Mouse (Mus musculus): ENCODE measurements around the gene Adh4. TPM values are rescaled to one million over a fixed set of nuclear protein-coding genes. Genes with fewer than 3 reads are reported as not detected.

Adh4 gene
- polyA plus RNA-seq, 1 experiment from 2014 or later, result not detected

DNA sequence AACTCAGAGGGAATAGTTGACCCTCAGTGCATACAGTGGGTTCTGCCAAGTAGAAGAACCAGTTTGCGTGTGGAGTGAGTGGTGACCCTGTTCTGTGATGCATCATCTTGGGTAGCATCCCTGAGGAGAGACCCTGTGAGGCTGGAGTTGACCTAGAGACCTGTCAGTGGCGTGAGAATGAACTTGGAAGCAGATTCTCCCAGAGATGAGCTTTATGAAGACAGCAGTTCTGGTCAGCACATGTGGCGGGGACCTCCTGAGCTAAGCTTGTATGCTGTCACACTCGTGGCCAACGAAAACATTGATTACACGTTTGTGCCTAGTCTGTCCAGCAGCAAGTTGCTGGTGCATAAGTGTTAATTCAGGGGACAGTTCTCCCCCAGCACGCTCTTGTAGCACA lies 9.4 kb upstream of the Adh4 start:
- no peak overlapping the region for H3K4me2 ChIP-seq (ENCODE audit: low read depth, low read length)
- no peaks in the 10 kb centered on the region for H3K36me3 ChIP-seq (ENCODE audit: control insufficient read depth, insufficient read depth, low read length)
- no peak overlapping the region for H3K9ac ChIP-seq (ENCODE audit: low read length)
- no peaks in the 10 kb centered on the region for H3K9me3 ChIP-seq (replicated peaks; ENCODE audit: control insufficient read depth, low read length)
- no peak overlapping the region for H3K4me3 ChIP-seq (replicated peaks; ENCODE audit: low read length)
- no peaks in the 10 kb centered on the region for H3K4me1 ChIP-seq (ENCODE audit: control insufficient read depth, insufficient read depth, low read length)
- H3K27ac ChIP-seq (ENCODE audit: low read length), result no peak overlapping the region
- H3K27me3 ChIP-seq (ENCODE audit: control insufficient read depth, insufficient read depth, low read length), result no peaks in the 10 kb centered on the region
- 79% methylated on average over 7 of the region's 7 CpGs for WGBS
- no peak for ATAC-seq (ENCODE audit: insufficient read depth, low FRiP score)

DNA sequence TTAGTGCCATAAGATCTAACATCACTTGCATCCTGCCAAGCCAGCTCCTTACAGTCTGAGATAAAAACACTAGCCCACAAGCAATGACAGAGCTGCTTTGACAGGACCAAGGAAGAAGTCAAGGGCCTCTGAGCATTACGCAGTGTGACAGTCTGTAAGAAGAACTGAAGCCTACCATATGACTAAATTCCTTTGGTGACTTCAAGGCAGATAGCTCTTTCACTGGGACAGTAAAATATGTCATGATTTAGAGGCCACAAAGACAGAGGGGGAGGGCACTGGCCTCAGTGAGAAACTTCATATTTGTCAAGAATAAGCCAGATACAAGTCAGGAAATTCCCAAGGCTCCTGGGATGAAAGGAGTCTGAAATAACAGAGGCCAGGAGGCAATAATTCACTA lies 7.3 kb upstream of the Adh4 start:
- 83% methylated on average over 1 of the region's 1 CpGs for WGBS
- no peak for ATAC-seq (ENCODE audit: insufficient read depth, low FRiP score)
- no peak overlapping the region for H3K9ac ChIP-seq (ENCODE audit: low read length)
- H3K36me3 ChIP-seq (ENCODE audit: control insufficient read depth, insufficient read depth, low read length), result no peaks in the 10 kb centered on the region
- H3K4me1 ChIP-seq (ENCODE audit: control insufficient read depth, insufficient read depth, low read length), result no peaks in the 10 kb centered on the region
- H3K27me3 ChIP-seq (ENCODE audit: control insufficient read depth, insufficient read depth, low read length), result no peaks in the 10 kb centered on the region
- no peak overlapping the region for H3K27ac ChIP-seq (ENCODE audit: low read length)
- no peak overlapping the region for H3K4me3 ChIP-seq (replicated peaks; ENCODE audit: low read length)
- H3K4me2 ChIP-seq (ENCODE audit: low read depth, low read length), result no peak overlapping the region
- H3K9me3 ChIP-seq (replicated peaks; ENCODE audit: control insufficient read depth, low read length), result no peaks in the 10 kb centered on the region

DNA sequence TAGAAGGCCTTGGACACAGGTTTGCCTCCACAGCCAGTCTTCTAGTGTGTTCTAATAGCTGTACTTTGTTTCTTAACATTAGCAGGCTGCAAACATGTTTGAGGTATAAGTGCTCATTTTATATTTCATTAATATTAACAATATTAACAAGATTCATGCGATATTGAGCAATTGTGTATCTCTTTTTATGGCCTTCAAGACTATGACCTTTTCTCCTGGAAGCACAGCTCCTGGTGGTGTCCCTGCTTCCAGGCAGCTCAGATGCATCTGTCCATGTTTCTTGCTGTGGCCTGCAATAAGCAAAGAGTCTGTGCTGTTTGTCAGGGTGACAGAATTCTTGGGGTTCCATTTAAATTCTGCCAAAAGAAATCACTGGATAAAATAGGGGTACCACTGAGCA lies 5.7 kb upstream of the Adh4 start:
- Histone ChIP-seq H3K4me2 (ENCODE audit: low read depth, low read length) (no peak overlapping the region), H3K27me3 (ENCODE audit: control insufficient read depth, insufficient read depth, low read length) (no peaks in the 10 kb centered on the region), H3K36me3 (ENCODE audit: control insufficient read depth, insufficient read depth, low read length) (no peaks in the 10 kb centered on the region), H3K4me3 (replicated peaks; ENCODE audit: low read length) (no peak overlapping the region), H3K9me3 (replicated peaks; ENCODE audit: control insufficient read depth, low read length) (no peaks in the 10 kb centered on the region), H3K4me1 (ENCODE audit: control insufficient read depth, insufficient read depth, low read length) (no peaks in the 10 kb centered on the region), H3K9ac (ENCODE audit: low read length) (no peak overlapping the region), H3K27ac (ENCODE audit: low read length) (no peak overlapping the region)
- 72% methylated on average over 1 of the region's 1 CpGs for WGBS
- no peak for ATAC-seq (ENCODE audit: insufficient read depth, low FRiP score)

DNA sequence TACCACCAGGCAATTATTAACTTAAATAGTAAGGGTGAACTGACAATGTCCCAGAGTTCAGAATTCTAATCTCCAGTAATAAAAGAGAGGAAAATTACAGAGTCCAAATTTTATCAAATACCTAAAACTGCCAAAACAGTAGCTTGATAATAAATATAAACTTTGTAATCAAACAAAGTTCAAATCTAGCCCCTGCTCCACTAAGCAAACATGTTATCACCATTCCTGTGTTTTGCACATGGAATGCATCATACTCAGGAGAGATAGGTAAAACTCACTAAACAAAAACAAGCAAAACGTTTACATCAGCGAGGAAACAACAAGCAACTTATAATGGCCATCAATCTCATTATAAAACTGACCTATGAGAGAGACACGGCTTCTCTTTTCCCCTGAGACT lies 5.1 kb upstream of the Adh4 start:
- ATAC-seq (ENCODE audit: insufficient read depth, low FRiP score), result no peak
- no peaks in the 10 kb centered on the region for H3K9me3 ChIP-seq (replicated peaks; ENCODE audit: control insufficient read depth, low read length)
- 69% methylated on average over 3 of the region's 3 CpGs for WGBS

DNA sequence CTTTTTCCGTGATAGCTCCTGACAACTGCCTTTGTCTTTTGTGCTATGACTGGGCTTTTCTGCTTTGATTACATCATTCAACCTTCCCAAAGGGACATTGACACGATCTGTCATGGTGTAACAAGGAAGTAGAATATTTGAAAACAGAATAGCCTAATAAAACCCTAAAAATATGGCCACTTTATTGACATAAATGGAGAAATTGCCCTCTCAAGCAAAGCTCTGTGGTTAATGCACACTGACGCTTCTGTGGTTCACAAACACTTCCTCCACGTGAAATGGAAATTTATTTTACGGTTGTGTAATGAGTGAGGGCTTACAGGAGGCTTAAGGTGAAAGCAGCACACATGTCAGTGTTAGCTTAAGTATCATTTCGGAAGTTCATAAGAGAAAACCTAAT lies 4.1 kb downstream of the Adh4 start:
- no peak overlapping the region for H3K9ac ChIP-seq (ENCODE audit: low read length)
- no peaks in the 10 kb centered on the region for H3K27me3 ChIP-seq (ENCODE audit: control insufficient read depth, insufficient read depth, low read length)
- no peak for ATAC-seq (ENCODE audit: insufficient read depth, low FRiP score)
- H3K27ac ChIP-seq (ENCODE audit: low read length), result no peak overlapping the region
- H3K4me3 ChIP-seq (replicated peaks; ENCODE audit: low read length), result no peak overlapping the region
- no peaks in the 10 kb centered on the region for H3K9me3 ChIP-seq (replicated peaks; ENCODE audit: control insufficient read depth, low read length)
- no peaks in the 10 kb centered on the region for H3K36me3 ChIP-seq (ENCODE audit: control insufficient read depth, insufficient read depth, low read length)
- H3K4me1 ChIP-seq (ENCODE audit: control insufficient read depth, insufficient read depth, low read length), result no peaks in the 10 kb centered on the region
- H3K4me2 ChIP-seq (ENCODE audit: low read depth, low read length), result no peak overlapping the region
- 58% methylated on average over 6 of the region's 6 CpGs for WGBS

More for the DNA sequence above, 5.1 kb upstream of the Adh4 start:
- Histone ChIP-seq H3K36me3 (ENCODE audit: control insufficient read depth, insufficient read depth, low read length) (no peaks in the 10 kb centered on the region), H3K27ac (ENCODE audit: low read length) (no peak overlapping the region), H3K4me2 (ENCODE audit: low read depth, low read length) (no peak overlapping the region), H3K4me1 (ENCODE audit: control insufficient read depth, insufficient read depth, low read length) (no peaks in the 10 kb centered on the region), H3K27me3 (ENCODE audit: control insufficient read depth, insufficient read depth, low read length) (no peaks in the 10 kb centered on the region), H3K4me3 (replicated peaks; ENCODE audit: low read length) (no peak overlapping the region), H3K9ac (ENCODE audit: low read length) (no peak overlapping the region)

DNA sequence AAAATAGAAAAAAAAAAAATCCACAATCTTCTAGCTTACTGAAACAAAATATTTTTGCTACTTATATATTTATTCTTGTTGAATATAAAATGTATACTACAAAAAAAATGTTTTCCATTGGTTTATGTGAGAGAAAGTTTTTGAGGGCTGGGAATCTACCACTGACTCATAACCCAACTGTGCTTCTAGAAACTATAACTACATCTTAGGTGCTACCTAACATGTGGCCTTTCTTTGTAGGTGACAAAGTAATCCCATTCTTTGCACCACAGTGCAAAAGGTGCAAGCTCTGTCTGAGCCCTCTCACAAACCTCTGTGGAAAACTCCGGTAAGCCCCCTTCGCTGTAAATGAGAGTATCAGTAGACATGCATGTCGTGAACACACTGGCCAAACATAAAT lies 5.1 kb downstream of the Adh4 start:
- H3K4me3 ChIP-seq (replicated peaks; ENCODE audit: low read length), result no peak overlapping the region
- no peaks in the 10 kb centered on the region for H3K27me3 ChIP-seq (ENCODE audit: control insufficient read depth, insufficient read depth, low read length)
- no peak for ATAC-seq (ENCODE audit: insufficient read depth, low FRiP score)
- H3K27ac ChIP-seq (ENCODE audit: low read length), result no peak overlapping the region
- H3K9me3 ChIP-seq (replicated peaks; ENCODE audit: control insufficient read depth, low read length), result no peaks in the 10 kb centered on the region
- no peaks in the 10 kb centered on the region for H3K36me3 ChIP-seq (ENCODE audit: control insufficient read depth, insufficient read depth, low read length)
- 93% methylated on average over 3 of the region's 3 CpGs for WGBS
- H3K4me2 ChIP-seq (ENCODE audit: low read depth, low read length), result no peak overlapping the region
- no peak overlapping the region for H3K9ac ChIP-seq (ENCODE audit: low read length)
- H3K4me1 ChIP-seq (ENCODE audit: control insufficient read depth, insufficient read depth, low read length), result no peaks in the 10 kb centered on the region

DNA sequence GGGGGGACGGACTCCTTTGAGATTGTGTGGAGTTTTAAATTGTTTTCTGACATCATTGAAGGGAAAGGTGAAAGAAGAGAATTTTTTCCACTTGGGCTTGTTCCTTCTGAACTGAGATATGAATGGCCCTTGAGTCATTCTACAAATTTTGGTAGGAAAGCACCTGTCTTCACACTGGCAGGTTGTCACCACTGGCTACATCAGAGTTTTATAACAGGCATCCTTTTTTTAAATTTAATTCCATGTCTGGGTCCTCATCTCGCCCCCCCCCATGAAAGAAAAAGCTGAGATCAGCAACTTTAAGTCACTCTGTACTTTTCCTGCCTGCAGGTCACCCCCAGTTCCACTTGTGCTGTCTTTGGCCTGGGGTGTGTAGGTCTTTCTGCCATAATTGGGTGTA lies 8.4 kb downstream of the Adh4 start:
- no peak for ATAC-seq (ENCODE audit: insufficient read depth, low FRiP score)
- Histone ChIP-seq H3K9me3 (replicated peaks; ENCODE audit: control insufficient read depth, low read length) (no peaks in the 10 kb centered on the region), H3K4me3 (replicated peaks; ENCODE audit: low read length) (no peak overlapping the region), H3K36me3 (ENCODE audit: control insufficient read depth, insufficient read depth, low read length) (no peaks in the 10 kb centered on the region), H3K4me2 (ENCODE audit: low read depth, low read length) (no peak overlapping the region), H3K4me1 (ENCODE audit: control insufficient read depth, insufficient read depth, low read length) (no peaks in the 10 kb centered on the region), H3K27ac (ENCODE audit: low read length) (no peak overlapping the region), H3K27me3 (ENCODE audit: control insufficient read depth, insufficient read depth, low read length) (no peaks in the 10 kb centered on the region), H3K9ac (ENCODE audit: low read length) (no peak overlapping the region)
- WGBS, result 63% methylated on average over 2 of the region's 2 CpGs

DNA sequence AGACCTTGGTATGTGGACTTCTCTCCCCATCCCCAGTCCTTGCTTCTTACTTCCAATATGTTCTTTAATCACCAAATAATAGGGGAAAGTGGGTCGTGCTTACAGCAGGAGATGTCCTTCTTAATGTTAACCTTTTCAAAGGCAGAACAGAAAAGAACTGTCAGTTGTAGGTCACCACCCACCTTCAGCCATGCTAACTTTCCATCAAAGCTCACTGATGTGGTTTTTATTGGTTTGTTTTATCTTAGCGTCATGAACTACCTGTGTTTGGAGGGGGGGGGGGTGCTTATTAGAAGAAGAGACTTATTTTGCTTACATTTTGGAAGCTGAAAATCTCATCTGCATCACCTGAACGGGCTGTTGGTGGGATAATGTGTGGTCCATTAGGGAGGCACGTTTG lies 9.0 kb downstream of the Adh4 start:
- Histone ChIP-seq H3K9ac (ENCODE audit: low read length) (no peak overlapping the region), H3K36me3 (ENCODE audit: control insufficient read depth, insufficient read depth, low read length) (no peaks in the 10 kb centered on the region), H3K4me1 (ENCODE audit: control insufficient read depth, insufficient read depth, low read length) (no peaks in the 10 kb centered on the region), H3K27me3 (ENCODE audit: control insufficient read depth, insufficient read depth, low read length) (no peaks in the 10 kb centered on the region), H3K27ac (ENCODE audit: low read length) (no peak overlapping the region), H3K4me3 (replicated peaks; ENCODE audit: low read length) (no peak overlapping the region), H3K9me3 (replicated peaks; ENCODE audit: control insufficient read depth, low read length) (no peaks in the 10 kb centered on the region), H3K4me2 (ENCODE audit: low read depth, low read length) (no peak overlapping the region)
- WGBS, result 65% methylated on average over 4 of the region's 4 CpGs
- no peak for ATAC-seq (ENCODE audit: insufficient read depth, low FRiP score)

DNA sequence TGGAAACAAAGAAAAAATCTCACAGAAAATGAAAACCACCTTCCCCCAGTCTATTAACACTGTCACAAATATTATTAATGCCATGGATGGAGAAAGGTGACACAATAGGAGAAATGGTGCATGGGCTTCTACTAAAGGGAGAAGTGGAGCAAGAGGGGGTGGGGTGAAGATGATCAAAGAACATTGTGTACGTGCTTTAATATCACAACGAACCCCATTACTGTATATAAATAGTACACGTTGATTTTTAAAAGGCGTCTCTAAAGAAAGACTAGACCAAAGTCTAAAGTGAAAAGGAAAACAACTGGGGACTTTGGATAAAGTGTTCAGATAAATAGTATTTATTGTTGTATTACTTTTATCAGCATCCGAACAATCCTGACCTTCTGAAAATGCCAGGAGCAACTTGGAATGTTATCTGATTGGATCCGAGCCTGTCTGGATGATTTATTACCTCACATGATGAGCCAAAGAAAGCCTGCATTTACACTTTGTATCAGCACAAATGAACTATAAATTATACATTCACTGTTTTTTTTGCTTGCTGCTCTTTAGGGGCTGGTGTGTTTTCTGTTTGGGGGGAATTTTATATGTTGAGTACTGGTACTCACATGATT lies 15.2 kb downstream of the Adh4 start:
- no peak overlapping the region for H3K4me3 ChIP-seq (replicated peaks; ENCODE audit: low read length)
- no peaks in the 10 kb centered on the region for H3K27me3 ChIP-seq (ENCODE audit: control insufficient read depth, insufficient read depth, low read length)
- H3K9me3 ChIP-seq (replicated peaks; ENCODE audit: control insufficient read depth, low read length), result no peaks in the 10 kb centered on the region
- H3K27ac ChIP-seq (ENCODE audit: low read length), result no peak overlapping the region
- no peak overlapping the region for H3K9ac ChIP-seq (ENCODE audit: low read length)
- no peaks in the 10 kb centered on the region for H3K4me1 ChIP-seq (ENCODE audit: control insufficient read depth, insufficient read depth, low read length)
- ATAC-seq (ENCODE audit: insufficient read depth, low FRiP score), result no peak
- 58% methylated on average over 6 of the region's 6 CpGs for WGBS
- H3K36me3 ChIP-seq (ENCODE audit: control insufficient read depth, insufficient read depth, low read length), result no peaks in the 10 kb centered on the region
- no peak overlapping the region for H3K4me2 ChIP-seq (ENCODE audit: low read depth, low read length)

DNA sequence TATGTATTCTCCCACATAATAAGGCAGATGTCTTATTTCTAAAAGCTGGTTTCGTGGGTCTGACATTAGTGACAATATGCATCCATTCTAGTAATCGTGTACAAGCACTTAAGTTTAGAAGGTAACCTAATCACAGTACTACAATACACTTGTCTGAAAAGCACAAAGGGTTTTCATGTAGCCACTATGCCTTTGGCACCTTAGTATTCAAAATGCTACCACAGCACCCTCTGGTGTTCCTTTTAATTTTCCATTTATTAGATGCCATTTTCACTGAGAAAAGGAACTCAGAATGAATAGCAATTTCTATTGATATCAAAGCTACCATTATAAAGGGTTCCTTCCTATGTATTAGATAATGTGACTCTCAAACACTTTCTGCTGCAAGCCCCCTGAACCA lies 16.6 kb downstream of the Adh4 start:
- Histone ChIP-seq H3K4me1 (ENCODE audit: control insufficient read depth, insufficient read depth, low read length) (no peaks in the 10 kb centered on the region), H3K4me2 (ENCODE audit: low read depth, low read length) (no peak overlapping the region), H3K27me3 (ENCODE audit: control insufficient read depth, insufficient read depth, low read length) (no peaks in the 10 kb centered on the region), H3K9me3 (replicated peaks; ENCODE audit: control insufficient read depth, low read length) (0 out of 2 replicates have a peak, but pooled peaks cover 5% of the 10 kb centered on the region), H3K4me3 (replicated peaks; ENCODE audit: low read length) (no peak overlapping the region), H3K9ac (ENCODE audit: low read length) (no peak overlapping the region), H3K27ac (ENCODE audit: low read length) (no peak overlapping the region), H3K36me3 (ENCODE audit: control insufficient read depth, insufficient read depth, low read length) (no peaks in the 10 kb centered on the region)
- 78% methylated on average over 2 of the region's 2 CpGs for WGBS
- no peak for ATAC-seq (ENCODE audit: insufficient read depth, low FRiP score)
